ENCODE assay signal across 15 mouse cellular contexts in genomic region chr3:122049158-122049557, GRCm38 (mm10). TPM values are rescaled to one million over a fixed set of nuclear protein-coding genes. Genes with fewer than 3 reads are reported as not detected.
DNase-seq lines count a peak whose midpoint lies in the region; ATAC-seq and TF ChIP-seq lines count a peak whose summit lies in the region.
"Had no signal": no experiment of that assay in that cellular context is flagged by ENCODE, and none has a peak within 500 bp of the region (broad histone marks: within the 10 kb centered on the region; RNA-seq: fewer than 3 reads in every experiment).

No protein-coding gene starts in this region.

- TF ChIP-seq CTCF in G1E (IDR thresholded peaks at IDR 0.05; ENCODE audit: low read depth, low read length) = no peak

- no peaks in the 10 kb centered on the region for H3K9me3 ChIP-seq in hindbrain, embryonic 10.5 days
- H3K9me3 ChIP-seq in hindbrain, embryonic 11.5 days (ENCODE audit: control insufficient read depth, low read length) = no peaks in the 10 kb centered on the region
- no peaks in the 10 kb centered on the region for H3K9me3 ChIP-seq in G1E (replicated peaks)
- H3K9me3 ChIP-seq in intestine, embryonic 14.5 days (ENCODE audit: control insufficient read depth, low read length) = no peaks in the 10 kb centered on the region
- no peaks in the 10 kb centered on the region for H3K9me3 ChIP-seq in stomach, embryonic 14.5 days (ENCODE audit: control insufficient read depth, low read depth, low read length)
- no peaks in the 10 kb centered on the region for H3K9me3 ChIP-seq in midbrain, embryonic 14.5 days (ENCODE audit: control insufficient read depth, low read length)
- H3K9me3 ChIP-seq in midbrain, embryonic 15.5 days = no peaks in the 10 kb centered on the region
- H3K9me3 ChIP-seq: forebrain, embryonic 13.5 days; heart, embryonic 12.5 days; megakaryocyte, embryonic 14.5 days had no signal

- no peak overlapping the region for H3K4me3 ChIP-seq in hindbrain, embryonic 10.5 days
- H3K4me3 ChIP-seq in hindbrain, embryonic 11.5 days (ENCODE audit: low read depth, low read length) = no peak overlapping the region
- no peak overlapping the region for H3K4me3 ChIP-seq in G1E (ENCODE audit: low read depth, low read length)
- H3K4me3 ChIP-seq in intestine, embryonic 14.5 days (ENCODE audit: low read depth, low read length) = no peak overlapping the region
- no peak overlapping the region for H3K4me3 ChIP-seq in stomach, embryonic 14.5 days (ENCODE audit: low read depth, low read length)
- H3K4me3 ChIP-seq in midbrain, embryonic 14.5 days (replicated peaks; ENCODE audit: low read depth, low read length) = no peak overlapping the region
- H3K4me3 ChIP-seq in midbrain, embryonic 15.5 days = no peak overlapping the region
- H3K4me3 ChIP-seq: forebrain, embryonic 13.5 days; heart, embryonic 12.5 days; left cerebral cortex, adult 2 months had no signal

- ATAC-seq in hindbrain, embryonic 11.5 days (ENCODE audit: low FRiP score) = no peak
- 0 out of 2 replicates have a peak, but pooled peaks have one; percentile 4 for ATAC-seq in G1E (ENCODE audit: extremely low read depth, insufficient number of reproducible peaks, low FRiP score, poor library complexity, severe bottlenecking)
- peak; percentile 76 for ATAC-seq in intestine, embryonic 14.5 days (replicated peaks; ENCODE audit: low FRiP score, low TSS enrichment, low read depth)
- ATAC-seq in stomach, embryonic 14.5 days (ENCODE audit: insufficient number of reproducible peaks, insufficient read depth, low FRiP score, low read depth) = 0 out of 2 replicates have a peak, but pooled peaks have one; percentile 11
- no peak for ATAC-seq in midbrain, embryonic 14.5 days (ENCODE audit: low FRiP score, low TSS enrichment)
- no peak for ATAC-seq in midbrain, embryonic 15.5 days (replicated peaks)

- H3K4me1 ChIP-seq in hindbrain, embryonic 10.5 days (replicated peaks) = peaks cover 64% of the 10 kb centered on the region
- peaks cover 17% of the 10 kb centered on the region for H3K4me1 ChIP-seq in hindbrain, embryonic 11.5 days (replicated peaks; ENCODE audit: control insufficient read depth, insufficient read depth, low read length)
- peaks cover 3% of the 10 kb centered on the region; the same call in 1 of the 2 replicates for H3K4me1 ChIP-seq in G1E (ENCODE audit: insufficient read depth, low read depth, low read length)
- peaks cover 29% of the 10 kb centered on the region for H3K4me1 ChIP-seq in intestine, embryonic 14.5 days (replicated peaks; ENCODE audit: control insufficient read depth, insufficient read depth, low read length)
- H3K4me1 ChIP-seq in stomach, embryonic 14.5 days (ENCODE audit: control insufficient read depth, insufficient read depth, low read length) = peaks cover 31% of the 10 kb centered on the region
- H3K4me1 ChIP-seq in midbrain, embryonic 14.5 days (ENCODE audit: control insufficient read depth, insufficient read depth, low read length) = peaks cover 29% of the 10 kb centered on the region
- H3K4me1 ChIP-seq in midbrain, embryonic 15.5 days = peaks cover 35% of the 10 kb centered on the region

- no peak overlapping the region for H3K9ac ChIP-seq in hindbrain, embryonic 11.5 days (ENCODE audit: low read depth, low read length)
- no peak overlapping the region for H3K9ac ChIP-seq in intestine, embryonic 14.5 days (ENCODE audit: low read length)
- no peak overlapping the region for H3K9ac ChIP-seq in stomach, embryonic 14.5 days (replicated peaks; ENCODE audit: low read depth, low read length)
- H3K9ac ChIP-seq in midbrain, embryonic 14.5 days (replicated peaks; ENCODE audit: low read length) = no peak overlapping the region
- no peak overlapping the region for H3K9ac ChIP-seq in midbrain, embryonic 15.5 days
- H3K9ac ChIP-seq: heart, embryonic 12.5 days had no signal

- H3K4me2 ChIP-seq in hindbrain, embryonic 11.5 days (replicated peaks; ENCODE audit: low read depth, low read length) = no peak overlapping the region
- H3K4me2 ChIP-seq in intestine, embryonic 14.5 days (ENCODE audit: low read length) = peak overlapping the region; percentile 20; the same call in 1 of the 2 replicates
- H3K4me2 ChIP-seq in stomach, embryonic 14.5 days (replicated peaks; ENCODE audit: low read depth, low read length) = no peak overlapping the region
- H3K4me2 ChIP-seq in midbrain, embryonic 14.5 days (ENCODE audit: low read length) = no peak overlapping the region
- no peak overlapping the region for H3K4me2 ChIP-seq in midbrain, embryonic 15.5 days

- WGBS in hindbrain, embryonic 10.5 days = 59% methylated on average over 6 of the region's 6 CpGs
- WGBS in hindbrain, embryonic 11.5 days = 56% methylated on average over 6 of the region's 6 CpGs
- 44% methylated on average over 6 of the region's 6 CpGs for WGBS in intestine, embryonic 14.5 days
- 42% methylated on average over 6 of the region's 6 CpGs for WGBS in stomach, embryonic 14.5 days
- WGBS in midbrain, embryonic 14.5 days = 58% methylated on average over 6 of the region's 6 CpGs
- WGBS in midbrain, embryonic 15.5 days = 55% methylated on average over 6 of the region's 6 CpGs

- peak overlapping the region; percentile 53; the same call in 1 of the 2 replicates for H3K27ac ChIP-seq in hindbrain, embryonic 10.5 days
- no peak overlapping the region for H3K27ac ChIP-seq in hindbrain, embryonic 11.5 days (ENCODE audit: low read depth, low read length)
- H3K27ac ChIP-seq in intestine, embryonic 14.5 days (ENCODE audit: low read depth) = peak overlapping the region; percentile 69
- H3K27ac ChIP-seq in stomach, embryonic 14.5 days (ENCODE audit: low read length) = no peak overlapping the region; the same call in 1 of the 2 replicates
- no peak overlapping the region for H3K27ac ChIP-seq in midbrain, embryonic 14.5 days (replicated peaks; ENCODE audit: low read depth, low read length)
- H3K27ac ChIP-seq in midbrain, embryonic 15.5 days = no peak overlapping the region
- H3K27ac ChIP-seq: forebrain, embryonic 13.5 days; left cerebral cortex, adult 2 months had no signal

- no peaks in the 10 kb centered on the region for H3K36me3 ChIP-seq in hindbrain, embryonic 10.5 days
- no peaks in the 10 kb centered on the region for H3K36me3 ChIP-seq in hindbrain, embryonic 11.5 days (ENCODE audit: control insufficient read depth, insufficient read depth, low read length)
- no peaks in the 10 kb centered on the region for H3K36me3 ChIP-seq in G1E (replicated peaks)
- no peaks in the 10 kb centered on the region for H3K36me3 ChIP-seq in intestine, embryonic 14.5 days (ENCODE audit: control insufficient read depth, insufficient read depth, low read length)
- H3K36me3 ChIP-seq in stomach, embryonic 14.5 days (ENCODE audit: control insufficient read depth, insufficient read depth, low read length) = no peaks in the 10 kb centered on the region
- no peaks in the 10 kb centered on the region for H3K36me3 ChIP-seq in midbrain, embryonic 14.5 days (ENCODE audit: control insufficient read depth, insufficient read depth, low read length)
- no peaks in the 10 kb centered on the region for H3K36me3 ChIP-seq in midbrain, embryonic 15.5 days (replicated peaks)
- H3K36me3 ChIP-seq: heart, embryonic 12.5 days had no signal

- no peak for DNase-seq in hindbrain, embryonic 10.5 days (ENCODE audit: low spot score)
- DNase-seq in hindbrain, embryonic 11.5 days (ENCODE audit: low spot score) = no peak
- no peak for DNase-seq in G1E (ENCODE audit: low spot score)
- peak; percentile 76 for DNase-seq in intestine, embryonic 14.5 days (ENCODE audit: low spot score)
- no peak for DNase-seq in midbrain, embryonic 14.5 days
- no peak for DNase-seq in adrenal gland, adult 18-20 months (ENCODE audit: low spot score in 2 of 2)
- DNase-seq: adrenal gland, postnatal 10 days; kidney, adult 18-20 months; right cerebral cortex, postnatal 14 days had no signal

- peaks cover 63% of the 10 kb centered on the region for H3K27me3 ChIP-seq in hindbrain, embryonic 10.5 days (ENCODE audit: insufficient read depth, poor library complexity, severe bottlenecking)
- peaks cover 13% of the 10 kb centered on the region for H3K27me3 ChIP-seq in hindbrain, embryonic 11.5 days (ENCODE audit: control insufficient read depth, insufficient read depth, low read length)
- H3K27me3 ChIP-seq in G1E (ENCODE audit: insufficient read depth, low read length) = peaks cover 4% of the 10 kb centered on the region; the same call in 1 of the 2 replicates
- no peaks in the 10 kb centered on the region for H3K27me3 ChIP-seq in intestine, embryonic 14.5 days (replicated peaks; ENCODE audit: control insufficient read depth, insufficient read depth, low read length)
- H3K27me3 ChIP-seq in stomach, embryonic 14.5 days (ENCODE audit: control insufficient read depth, insufficient read depth, low read length) = no peaks in the 10 kb centered on the region
- H3K27me3 ChIP-seq in midbrain, embryonic 14.5 days (ENCODE audit: control insufficient read depth, insufficient read depth, low read length) = peaks cover 47% of the 10 kb centered on the region
- peaks cover 40% of the 10 kb centered on the region for H3K27me3 ChIP-seq in midbrain, embryonic 15.5 days (replicated peaks)
- H3K27me3 ChIP-seq: heart, embryonic 12.5 days; megakaryocyte, embryonic 14.5 days had no signal

RNA-seq across cellular contexts. Expression of gene Abca4, which starts 4.9 kb away (rescaled TPM):
- polyA plus RNA-seq in hindbrain, embryonic 10.5 days (2016; fragmentation: Nextera tagmentation; extraction: Ambion mirVana) = 2.1 and 2.3 TPM in 2 replicates
- polyA plus RNA-seq in hindbrain, embryonic 11.5 days (2014; fragmentation: Nextera tagmentation; extraction: Ambion mirVana) = 1.4 and 2.1 TPM in 2 replicates
- total RNA-seq in G1E (2014; fragmentation: Nextera tagmentation) = 4.0 and 4.5 TPM in 2 replicates
- total RNA-seq in G1E (2017) = 0.58 and 1.7 TPM in 2 replicates
- polyA plus RNA-seq in G1E (2012) = 1.2 and 1.8 TPM in 2 replicates
- polyA plus RNA-seq in intestine, embryonic 14.5 days (2014; fragmentation: Nextera tagmentation; extraction: Ambion mirVana) = 0.99 and 2.2 TPM in 2 replicates
- 0.67 and 0.91 TPM in 2 replicates for polyA plus RNA-seq in stomach, embryonic 14.5 days (2014; fragmentation: Nextera tagmentation; extraction: Ambion mirVana)
- 1.00 and 1.6 TPM in 2 replicates for polyA plus RNA-seq in midbrain, embryonic 14.5 days (2014; fragmentation: Nextera tagmentation; extraction: Ambion mirVana)
- 1 to 10 TPM; 1.1 to 3.2 TPM for total RNA-seq in adrenal gland, adult 18-20 months (2021)
- polyA plus RNA-seq in midbrain, embryonic 15.5 days (2015; fragmentation: Nextera tagmentation; extraction: Ambion mirVana) = 1.3 and 1.4 TPM in 2 replicates

Comparison
In these comparisons a context has a peak if more than half of its experiments do, and no peak if none do; other contexts are left out.
1. H3K27ac ChIP-seq: peak in hindbrain, embryonic 10.5 days (single experiment) and intestine, embryonic 14.5 days (single experiment); none in hindbrain, embryonic 11.5 days (single experiment), stomach, embryonic 14.5 days (single experiment), midbrain, embryonic 14.5 days (single experiment) and midbrain, embryonic 15.5 days (single experiment).
2. ATAC-seq: peak in G1E (single experiment), intestine, embryonic 14.5 days (single experiment) and stomach, embryonic 14.5 days (single experiment); none in hindbrain, embryonic 11.5 days (single experiment), midbrain, embryonic 14.5 days (single experiment) and midbrain, embryonic 15.5 days (single experiment).